Mouse (Mus musculus) frontal cortex, adult 2 months (tissue): Measurements from ENCODE around the gene Brd4. TPM values are rescaled to one million over a fixed set of nuclear protein-coding genes. Genes with fewer than 3 reads are reported as not detected.
A peak's percentile ranks its signal among the peaks of the same experiment; 100 is the strongest.

Experiments used
- DNase-seq, 2 experiments: peaks; one replicate each; pipeline ENCODE4 v3.0.0; 2022; ENCODE audit warnings: low spot score in 1 of 2; ENCODE audit errors: extremely low spot score in 1 of 2
- polyA plus RNA-seq: library from polyadenylated mRNA; depleted of rRNA; stranded (reverse); fragments of >200 nt; gene quantifications from 2 replicates; pipeline ENCODE4 v1.2.3, GENCODE M21; 2012; rRNA removed

Brd4 gene
- 49.9 and 54.6 TPM in 2 replicates for polyA plus RNA-seq

DNA sequence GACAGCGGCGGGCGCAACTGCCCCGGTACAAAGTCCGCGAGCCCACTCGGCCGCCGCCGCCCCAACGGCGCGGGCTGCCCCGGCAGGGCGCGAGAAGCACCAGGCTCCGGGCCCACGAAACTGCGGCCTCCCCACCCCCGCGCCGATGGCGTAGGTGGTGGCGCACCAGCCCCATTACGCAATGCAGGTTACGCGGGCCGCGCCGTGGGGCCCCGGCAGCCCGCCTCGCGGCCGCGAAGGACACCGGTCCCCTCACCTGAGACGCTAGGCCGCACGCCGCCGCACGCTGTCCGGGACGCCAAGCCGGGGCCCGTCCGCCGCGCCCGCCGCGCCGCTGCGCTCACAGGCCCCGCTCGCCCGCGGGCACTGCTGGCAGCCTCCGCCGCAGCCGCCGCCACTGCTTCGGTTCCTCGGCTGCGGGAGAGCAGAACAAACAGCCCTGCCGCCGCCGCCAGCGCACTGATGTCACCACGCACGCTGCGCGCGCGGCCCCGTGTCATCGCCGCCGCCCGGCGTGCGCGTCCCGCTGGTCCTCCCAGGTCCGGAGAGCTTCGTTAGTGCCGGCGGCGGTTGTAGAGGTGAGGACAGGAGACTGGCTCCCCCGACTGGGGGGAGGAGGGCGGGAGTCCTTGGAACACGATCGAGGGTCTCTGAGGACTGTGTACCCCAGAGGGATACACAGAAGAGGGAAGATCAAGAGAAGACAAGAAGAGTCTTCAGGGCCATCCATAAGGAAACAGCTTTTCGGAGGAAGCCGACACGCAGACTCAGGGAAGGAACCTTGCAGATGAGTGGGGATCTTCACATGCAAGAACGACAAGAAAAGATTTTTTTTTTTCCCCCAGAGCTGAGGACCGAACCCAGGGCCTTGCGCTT, at the start of gene Brd4:
Gene Brd4 (minus strand): TSS at position 461 of the 876 bp plus-strand sequence.
- DNase-seq = peak; percentile 79 to 91

DNA sequence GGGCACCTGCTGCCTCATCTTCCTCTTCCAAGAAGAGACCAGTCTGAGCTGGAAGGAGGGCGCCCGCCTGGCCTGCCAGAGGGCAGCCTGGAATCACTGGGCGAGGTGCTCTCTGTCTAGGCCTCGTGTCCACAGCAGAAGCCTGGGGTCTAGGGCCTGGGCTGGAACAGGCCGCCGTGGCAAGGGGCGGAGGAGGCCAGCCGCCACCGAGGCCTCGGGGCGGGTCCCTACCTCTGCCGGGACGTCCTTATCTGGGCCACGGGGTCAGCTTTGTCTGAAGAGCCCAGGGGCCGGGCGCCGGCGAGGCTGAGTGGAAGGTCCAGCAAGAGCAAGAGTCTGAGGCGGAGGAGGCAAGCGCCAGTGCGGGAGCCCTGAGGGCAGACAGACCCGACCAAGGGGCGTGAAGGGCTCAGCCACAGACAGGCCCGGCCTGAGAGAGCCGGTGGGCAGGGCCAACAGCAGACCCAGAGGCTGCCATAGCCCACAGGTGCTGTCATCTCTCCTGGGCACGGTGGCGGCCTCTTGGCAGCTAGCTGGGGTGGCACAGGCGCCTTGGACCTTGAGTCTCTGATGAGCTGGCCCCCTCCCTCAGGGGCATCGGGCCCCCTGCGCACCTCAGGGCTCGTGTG, 49.3 kb upstream of the Brd4 start:
- DNase-seq = no peak

DNA sequence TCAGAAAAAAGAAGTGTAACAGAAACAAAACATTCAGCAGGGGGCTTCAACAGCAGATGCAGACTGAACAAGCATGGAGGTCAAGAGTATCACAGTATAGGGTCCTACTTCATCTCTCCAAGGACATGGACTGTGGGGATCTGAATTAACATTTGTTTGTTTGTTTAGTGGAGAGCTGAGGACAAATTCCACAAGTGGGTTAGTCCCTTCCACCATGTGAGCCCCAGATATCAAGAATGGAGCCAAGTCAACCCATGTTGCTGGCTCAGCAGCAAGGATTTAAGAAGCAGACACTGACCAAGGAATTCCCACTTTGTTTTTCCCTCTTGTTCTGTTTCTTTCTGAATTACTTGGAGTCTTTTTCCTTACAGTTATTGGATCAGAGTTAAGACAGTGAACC, 43.0 kb upstream of the Brd4 start:
- DNase-seq = no peak

DNA sequence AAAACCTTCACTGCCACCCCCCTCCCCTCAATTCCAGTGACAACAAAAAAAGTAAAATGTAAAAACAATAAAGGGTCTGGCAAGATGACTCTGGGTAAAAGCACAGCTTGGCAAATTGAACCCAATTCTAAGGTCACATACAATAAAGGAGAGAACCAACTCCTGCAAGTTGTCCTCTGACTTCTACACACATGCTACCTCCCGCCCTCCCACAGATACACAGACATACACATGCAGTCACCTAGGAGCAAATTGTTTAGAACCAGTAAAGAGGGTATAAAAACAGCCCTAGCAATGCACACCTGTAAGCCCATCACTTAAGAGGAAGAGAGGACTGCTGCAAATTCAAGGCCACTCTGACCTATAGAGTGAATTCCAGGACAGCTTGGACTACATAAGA, 38.3 kb upstream of the Brd4 start:
- no peak for DNase-seq

DNA sequence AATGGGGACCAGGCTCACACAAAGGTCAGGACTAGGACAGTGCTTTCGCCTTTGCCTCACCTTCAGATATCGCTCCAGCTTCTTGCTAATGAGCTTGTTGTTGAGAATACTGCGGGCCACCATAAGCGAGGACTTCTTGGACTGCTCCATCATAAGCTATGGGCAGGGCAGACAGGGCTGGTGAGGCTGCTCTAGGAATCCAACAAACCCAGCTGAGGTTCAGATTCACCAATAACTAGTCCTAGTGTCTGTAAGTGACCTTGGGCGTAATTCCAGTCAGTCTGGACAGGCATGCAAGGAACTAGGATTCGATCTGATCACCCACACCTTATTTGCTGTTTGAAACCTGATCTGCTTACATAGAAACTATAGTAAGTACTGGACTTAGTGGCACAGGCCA, 37.3 kb upstream of the Brd4 start:
- no peak for DNase-seq

DNA sequence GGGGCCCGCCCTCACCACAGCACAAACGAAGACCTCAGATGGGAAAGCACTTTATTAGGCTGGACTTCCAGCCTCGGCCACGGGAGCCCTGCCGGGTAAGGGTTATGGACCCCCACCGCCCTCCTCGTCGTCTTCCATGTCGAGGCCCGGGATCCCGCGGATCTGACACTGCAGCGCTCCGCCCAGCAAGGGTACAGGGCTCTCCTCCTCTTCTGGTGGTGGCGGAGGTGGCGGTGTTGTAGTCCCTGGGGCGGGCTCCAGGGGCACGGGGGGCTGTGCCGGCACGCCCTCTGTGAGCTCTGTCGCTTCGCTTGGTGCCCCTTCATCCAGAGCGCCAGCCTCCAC, 36.8 kb upstream of the Brd4 start:
- no peak for DNase-seq

DNA sequence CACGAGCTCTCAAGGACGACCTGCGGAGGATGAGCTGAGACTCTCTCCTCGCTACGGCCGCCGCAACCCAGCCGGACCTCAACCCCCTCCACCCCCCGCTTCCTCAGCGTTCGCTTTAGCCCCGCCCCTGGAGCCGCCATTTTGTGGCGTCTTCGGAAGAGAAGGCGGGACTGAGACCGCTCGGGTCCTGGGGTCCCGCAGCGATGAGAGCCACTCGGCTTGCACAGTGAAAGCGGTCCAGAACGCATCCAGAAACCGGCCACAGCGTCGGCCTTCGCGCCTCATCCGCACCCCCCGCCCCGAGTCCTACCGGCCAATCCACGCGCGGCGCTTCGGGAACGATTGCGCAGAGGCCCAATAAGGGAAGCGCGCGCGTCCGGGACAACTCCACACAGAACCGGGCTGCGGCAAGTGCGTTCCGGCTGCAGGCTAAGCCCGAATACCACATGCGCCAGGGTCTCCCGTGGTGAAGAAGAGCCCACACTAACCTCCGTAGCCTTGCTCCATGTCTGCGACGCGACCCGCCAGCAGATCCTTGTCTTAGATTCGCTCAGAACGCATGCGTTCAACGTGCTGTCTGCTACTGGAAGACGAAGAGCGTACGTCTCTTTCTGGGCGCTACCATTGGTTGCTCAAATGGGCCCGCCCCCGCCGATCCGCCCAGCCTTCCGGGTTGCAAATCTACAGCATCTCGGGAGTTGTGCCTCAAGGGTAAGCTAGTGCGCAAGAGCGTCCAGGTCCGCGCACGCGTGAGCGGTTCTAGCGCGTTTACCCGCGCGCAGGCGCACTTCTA, 36.3 kb upstream of the Brd4 start, which contains the start of gene Akap8:
Gene Akap8 (minus strand): TSS at position 642 of the 793 bp plus-strand sequence.
- peak; percentile 99 for DNase-seq

DNA sequence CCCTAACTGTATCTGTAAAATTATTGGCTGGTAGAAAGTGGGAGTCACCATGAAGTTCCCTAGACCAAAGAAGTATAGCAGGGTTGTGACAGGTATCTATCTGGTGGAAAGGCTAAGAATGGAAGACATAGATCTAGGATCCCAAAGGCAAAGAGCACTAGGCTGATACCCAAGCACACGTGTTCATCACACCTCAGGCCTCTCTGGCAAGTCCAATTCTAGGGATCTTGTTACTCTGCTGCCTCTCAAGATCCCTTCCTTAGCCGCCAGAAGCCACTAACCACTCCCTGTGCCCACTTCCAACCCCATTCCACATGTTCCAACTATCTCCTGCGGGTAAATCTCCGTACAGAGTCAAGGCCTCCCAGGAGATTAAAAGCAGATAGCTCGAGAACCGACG, 35.4 kb upstream of the Brd4 start:
- no peak for DNase-seq

DNA sequence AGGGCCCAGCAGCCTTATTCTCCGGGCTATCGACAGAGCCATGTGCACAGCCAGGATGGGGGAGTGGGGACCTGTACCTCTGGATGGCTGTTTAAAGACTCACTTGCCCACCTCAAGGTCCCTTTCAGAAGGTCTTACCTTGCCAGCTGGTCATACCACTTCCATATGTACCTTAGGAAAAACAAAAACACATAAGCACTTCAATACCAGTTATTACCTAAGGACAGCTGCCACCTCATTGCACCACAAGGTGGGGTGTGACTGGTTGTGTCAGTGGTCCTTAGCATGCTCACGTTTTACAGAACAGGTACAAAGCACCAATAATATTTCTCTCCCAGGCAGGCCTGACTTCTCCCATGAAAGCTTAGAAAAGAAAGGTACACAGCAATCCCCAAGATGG, 33.2 kb upstream of the Brd4 start:
- DNase-seq = no peak

DNA sequence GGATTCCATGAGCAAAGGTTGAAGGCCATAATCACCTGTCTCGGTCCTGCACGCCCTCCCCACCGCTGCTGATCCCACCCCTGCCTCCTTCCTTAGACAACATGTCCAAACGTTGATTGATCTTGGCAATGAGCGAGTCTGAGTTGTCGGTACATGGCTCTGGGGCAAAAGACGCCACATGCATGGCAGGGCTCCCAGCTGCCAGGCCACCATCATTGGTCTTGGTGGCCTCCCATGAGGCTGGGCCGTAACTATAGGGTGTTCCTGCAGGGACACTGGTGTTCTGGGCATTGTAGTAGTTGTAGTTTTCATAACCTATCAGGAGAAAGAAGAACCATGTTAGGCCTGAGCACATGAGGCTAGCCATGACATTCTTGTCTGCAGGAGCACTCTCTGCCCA, 32.5 kb upstream of the Brd4 start:
- no peak for DNase-seq

DNA sequence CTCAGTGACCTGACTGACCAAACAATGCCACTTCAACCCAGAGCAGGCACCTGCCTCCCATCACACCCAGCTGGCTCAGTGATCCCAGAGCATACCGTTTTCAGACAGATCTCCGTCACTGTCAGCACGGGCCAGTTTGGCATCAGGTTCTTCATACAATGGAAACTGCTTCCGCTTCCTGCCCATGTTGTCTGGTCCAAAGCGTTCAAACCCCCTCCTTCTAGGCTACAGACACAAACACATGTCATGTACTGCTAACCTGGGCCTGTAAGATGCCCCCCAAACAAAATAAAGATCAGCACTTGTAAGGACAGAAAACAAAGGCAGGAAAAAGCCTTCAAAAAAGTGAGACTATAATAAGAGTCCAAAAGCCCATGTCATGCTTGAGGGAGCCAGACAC, 31.0 kb upstream of the Brd4 start:
- DNase-seq = no peak

DNA sequence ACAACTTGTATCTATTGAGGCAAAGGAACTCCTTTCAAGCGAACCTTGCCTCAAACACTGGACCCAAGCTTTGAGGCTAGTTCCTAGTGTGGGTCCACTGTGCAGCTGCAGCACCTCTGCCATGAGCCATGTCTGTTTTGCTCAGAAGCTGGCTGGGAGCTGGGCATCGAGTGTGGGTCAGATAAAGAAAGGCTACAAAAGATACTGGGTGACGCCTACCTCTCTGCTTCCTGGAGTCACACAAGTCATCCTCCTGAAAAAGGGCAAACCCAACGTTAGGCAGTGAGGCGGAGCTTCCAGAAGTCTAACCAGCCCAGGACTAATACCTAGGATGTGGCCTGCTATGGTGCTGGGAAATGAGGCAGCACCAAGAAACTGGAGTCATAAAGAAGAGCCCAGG, 29.4 kb upstream of the Brd4 start:
- no peak for DNase-seq

DNA sequence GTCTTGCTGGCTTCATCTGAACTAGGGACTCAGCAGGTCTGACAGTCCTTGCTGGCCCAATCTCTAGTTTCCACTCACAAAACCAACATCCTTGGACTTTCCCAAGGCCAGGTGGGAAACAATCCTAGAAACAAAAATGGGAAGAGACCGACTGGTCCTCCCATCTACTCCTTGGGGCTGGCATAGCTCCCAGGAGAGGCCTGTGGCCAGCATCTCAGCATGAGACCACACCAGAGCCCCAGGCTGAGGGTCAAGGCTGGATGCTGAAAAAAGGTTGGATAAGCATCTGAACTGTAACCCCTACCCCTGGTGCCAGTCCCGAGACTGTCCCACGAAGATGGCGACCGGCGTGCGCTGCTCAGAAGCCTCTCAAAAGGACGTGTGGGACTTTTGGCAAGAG, 28.3 kb upstream of the Brd4 start:
- no peak for DNase-seq

DNA sequence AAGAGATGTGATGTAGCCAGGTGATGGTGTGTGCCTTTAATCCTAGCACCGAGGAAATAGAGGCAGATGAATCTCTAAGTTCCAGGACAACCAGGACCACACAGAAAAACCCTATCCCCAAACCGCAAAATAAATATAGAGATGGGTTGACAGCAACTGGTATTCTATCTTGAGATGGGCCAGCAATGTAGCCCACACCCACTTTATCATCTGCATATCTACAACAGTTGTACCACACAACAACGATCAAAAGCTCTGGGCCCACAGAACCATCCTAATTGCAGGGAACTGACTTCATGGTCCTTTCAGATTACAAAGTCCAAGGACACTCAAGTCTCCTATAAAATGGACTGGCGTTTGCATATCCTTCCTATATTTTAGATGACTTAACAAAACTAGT, 23.4 kb upstream of the Brd4 start:
- DNase-seq = no peak

DNA sequence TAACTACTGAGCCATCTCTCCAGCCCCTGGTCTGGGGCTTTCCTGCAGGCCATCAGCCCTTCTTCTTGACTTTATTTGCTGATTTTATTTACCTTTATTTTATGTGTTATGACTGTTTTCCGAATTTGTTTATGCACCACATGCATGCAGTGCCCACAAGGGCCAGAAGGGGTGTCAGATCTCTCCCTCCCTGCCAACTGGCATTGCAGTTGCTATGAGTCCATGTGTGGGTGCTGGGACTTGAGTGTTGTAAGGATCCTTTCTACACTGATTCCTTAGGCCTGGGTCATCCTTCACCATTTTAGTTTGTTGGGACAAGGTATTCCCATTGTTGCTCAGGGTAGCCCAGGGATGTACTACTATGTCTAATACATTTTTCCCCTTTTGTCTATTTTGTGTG, 13.6 kb upstream of the Brd4 start:
- no peak for DNase-seq

DNA sequence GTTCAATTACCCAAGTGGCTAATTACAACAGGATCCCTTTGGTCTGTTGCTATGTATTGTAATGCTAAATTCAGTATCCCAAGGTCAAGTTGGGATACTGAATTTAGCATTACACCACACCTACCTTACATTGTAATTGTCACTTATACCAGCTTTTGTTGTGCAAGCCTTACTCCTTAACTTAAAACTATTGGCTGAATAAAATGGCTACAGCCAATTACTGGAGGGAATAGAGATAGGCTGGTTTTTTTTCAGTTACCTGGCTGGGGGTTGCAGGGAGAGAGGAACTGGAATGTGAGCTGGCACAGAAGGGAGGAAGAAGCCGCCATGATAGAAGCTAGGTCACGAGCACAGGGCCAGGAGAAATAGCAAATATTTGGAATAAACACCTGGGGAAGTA, 11.4 kb upstream of the Brd4 start:
- no peak for DNase-seq

DNA sequence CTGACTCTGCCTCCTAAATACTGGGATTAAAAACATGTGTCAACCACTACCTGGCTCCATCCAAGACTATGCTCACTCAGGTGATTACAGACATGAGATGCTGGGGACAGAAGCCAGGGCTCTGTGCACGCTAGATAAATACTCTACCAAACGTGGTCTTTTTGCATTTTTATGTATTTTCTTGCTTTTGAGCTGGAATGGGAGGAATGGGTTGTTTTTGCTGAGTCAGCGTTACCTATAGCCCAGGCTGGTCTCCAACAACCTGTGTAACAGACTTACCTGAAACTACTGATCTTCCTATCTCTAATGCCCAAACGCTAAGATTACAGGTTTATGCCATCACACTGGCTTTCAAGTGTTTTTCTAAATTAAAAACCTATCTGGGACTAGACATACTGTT, 10.6 kb upstream of the Brd4 start:
- DNase-seq = no peak

DNA sequence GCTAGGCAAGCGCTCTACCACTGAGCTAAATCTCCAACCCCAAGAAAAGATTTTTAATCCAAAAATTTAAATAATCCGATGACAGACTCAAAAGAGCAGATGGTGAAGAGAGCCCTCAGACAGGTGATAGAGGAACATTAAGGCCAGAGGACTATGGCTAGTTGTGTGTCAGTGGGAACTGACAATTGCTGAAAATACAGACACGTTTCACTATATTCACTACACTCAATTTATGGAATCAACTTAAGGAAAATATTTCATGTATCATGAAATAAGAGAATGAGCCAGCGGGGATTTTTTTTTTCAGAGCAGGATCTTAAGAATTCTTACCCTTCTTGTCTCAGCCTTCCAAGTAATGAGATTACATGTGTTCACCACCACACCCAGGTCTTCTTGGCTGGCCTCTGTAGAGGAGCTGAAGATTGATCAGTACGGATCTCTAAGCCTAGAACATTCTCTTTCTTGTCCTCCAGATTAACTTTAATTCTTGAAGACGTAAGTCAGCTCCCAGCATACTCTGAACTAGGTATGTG, 682 bp upstream of the Brd4 start:
- DNase-seq = no peak

DNA sequence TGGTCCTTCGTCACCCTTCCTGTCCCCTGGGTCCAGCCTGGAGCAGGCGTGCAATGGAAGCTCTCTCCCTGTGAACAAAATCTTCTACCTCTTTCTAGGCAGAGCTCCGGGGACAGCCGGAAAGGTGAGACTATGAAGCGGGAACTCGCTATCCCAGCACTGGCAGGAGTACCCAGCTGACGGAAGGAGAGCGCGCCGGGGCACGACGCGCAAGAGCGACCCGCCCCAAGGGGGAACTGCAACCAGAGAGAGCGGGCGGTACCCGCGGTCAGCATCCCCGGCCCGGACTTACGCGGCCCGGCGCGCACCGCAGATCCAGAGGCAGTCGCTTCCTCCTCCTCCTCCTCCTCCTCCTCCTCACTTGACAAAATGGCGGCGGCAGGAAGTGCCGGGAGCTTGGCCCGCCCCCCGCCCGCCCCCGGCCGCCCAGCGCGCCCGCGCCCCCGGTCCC, 726 bp downstream of the Brd4 start:
- DNase-seq = peak in 1 of 2 experiments; percentile 26

DNA sequence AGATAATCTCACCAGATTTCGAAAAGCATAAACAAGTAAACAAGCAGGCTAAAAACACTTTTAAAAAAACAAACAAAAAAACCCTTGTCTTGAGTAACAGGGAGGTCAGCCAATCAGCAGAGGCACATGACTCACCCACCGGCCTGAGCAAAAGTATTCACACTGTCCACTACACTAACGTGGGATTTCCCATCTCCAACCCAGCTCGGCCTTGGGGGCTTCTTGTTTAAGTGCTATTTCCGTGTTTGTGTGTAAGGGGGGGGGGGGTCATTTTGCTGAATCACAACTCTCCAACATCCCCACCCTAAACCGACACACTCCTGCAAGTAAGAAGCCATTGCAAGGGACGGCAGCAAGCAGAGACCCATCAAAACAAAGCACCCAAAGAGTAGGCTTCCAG, 1.2 kb downstream of the Brd4 start:
- DNase-seq = peak in 1 of 2 experiments; percentile 14
